Mouse (Mus musculus) lung, adult 2 months (tissue): ENCODE data around the gene Nmu. TPM values are rescaled to one million over a fixed set of nuclear protein-coding genes. Genes with fewer than 3 reads are reported as not detected.

Experiments used
- DNase-seq: peaks from one replicate; pipeline ENCODE4 v3.0.0; 2022
- H3K4me1 ChIP-seq: fragments of 200-500 bp; 2 replicates; pipeline ENCODE4 v1.6.1; 2011; ENCODE audit warnings: low read length; ENCODE audit not compliant: control insufficient read depth, insufficient read depth
- H3K4me3 ChIP-seq: fragments of 200-500 bp; replicated peaks from 2 replicates; pipeline ENCODE3; 2011; ENCODE audit warnings: low read depth, mild to moderate bottlenecking, control low read depth, low read length; ENCODE audit errors: extremely low read depth
- CTCF ChIP-seq: fragments of 200-500 bp; IDR thresholded peaks from 2 replicates; pipeline ENCODE4 v1.5.1; 2011; ENCODE audit warnings: mild to moderate bottlenecking, low read length, control low read depth; ENCODE audit not compliant: insufficient read depth
- POLR2A ChIP-seq: fragments of 200-500 bp; IDR thresholded peaks from 2 replicates; pipeline ENCODE4 v1.6.1; 2011; ENCODE audit warnings: low read depth, mild to moderate bottlenecking, control low read depth, low read length, borderline replicate concordance; ENCODE audit errors: extremely low read depth
- WGBS: fragments of 180-500 bp; shearing (Covaris S2); methylation state at CpG from one replicate; pipeline ENCODE4 v1.1.7; 2018; 5-methylcytosine and 5-hydroxymethylcytosine counted together
- polyA plus RNA-seq: library from polyadenylated mRNA; depleted of rRNA; stranded (reverse); fragments of >200 nt; gene quantifications from 2 replicates; pipeline ENCODE4 v1.2.3, GENCODE M21; 2012

Gene Nmu
- polyA plus RNA-seq, 1 experiment: 2.9 TPM

- DNase-seq: no peak
- WGBS: 35% methylated on average over 2 of the region's 2 CpGs
- H3K4me1 ChIP-seq: no peaks in the 10 kb centered on the region
Measured at GRCm38 (mm10) chr5:76327296-76327695, 36.3 kb downstream of the Nmu start.

GRCm38 (mm10) chr5:76325113-76325512 is 38.5 kb downstream of the Nmu start:
- WGBS: 89% methylated on average over 4 of the region's 4 CpGs
- H3K4me1 ChIP-seq: no peaks in the 10 kb centered on the region
- H3K4me3 ChIP-seq: no peak overlapping the region
- no peak for TF ChIP-seq POLR2A
- no peak for TF ChIP-seq CTCF
- DNase-seq: no peak

More at GRCm38 (mm10) chr5:76327296-76327695, 36.3 kb downstream of the Nmu start:
- no peak overlapping the region for H3K4me3 ChIP-seq
- no peak for TF ChIP-seq CTCF
- no peak for TF ChIP-seq POLR2A

DNA sequence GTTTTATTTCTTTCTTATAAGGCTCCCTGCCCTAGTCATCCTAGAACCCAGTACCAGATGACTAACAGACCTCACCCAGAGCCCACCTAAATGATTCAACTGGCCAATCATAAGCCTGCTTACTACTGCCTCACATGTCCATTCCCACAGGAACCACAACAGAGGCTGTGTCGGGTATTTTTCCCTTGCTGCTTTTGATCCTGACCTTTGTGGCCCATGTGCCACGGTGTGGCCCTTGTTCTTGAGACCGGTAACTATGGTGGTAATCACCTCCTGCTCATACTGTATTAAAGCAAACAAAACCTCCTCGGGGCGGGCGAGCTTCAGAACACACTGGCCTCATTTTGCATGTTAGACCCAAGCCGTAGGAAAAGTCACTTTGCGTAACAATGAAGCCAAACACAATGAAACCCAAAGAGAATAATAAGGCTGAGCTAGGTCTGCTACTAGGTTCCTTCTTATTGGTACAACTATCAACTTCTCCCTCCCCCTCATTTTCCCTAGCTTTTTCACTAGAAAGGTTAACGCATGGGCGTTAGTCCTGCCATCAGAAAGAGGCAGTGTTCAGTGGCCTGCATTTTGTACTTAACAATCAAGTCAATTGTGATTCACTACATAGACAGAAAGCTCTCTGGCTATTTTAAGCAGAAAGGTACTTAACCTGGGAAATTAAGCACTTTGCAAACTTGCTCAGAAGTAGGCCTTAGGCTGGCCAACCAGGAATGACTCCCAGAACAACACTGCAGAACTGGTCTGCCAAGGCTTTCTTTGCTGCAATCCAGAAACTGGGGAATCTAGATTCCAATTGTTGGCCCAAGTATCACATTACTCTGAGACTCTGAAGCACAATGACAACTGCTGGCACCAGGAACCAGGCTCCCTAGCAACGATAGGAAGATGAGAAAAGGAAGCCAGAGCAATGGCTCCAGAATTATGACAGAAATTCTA is 42.1 kb downstream of the Nmu start:
- DNase-seq: no peak
- 45% methylated on average over 11 of the region's 11 CpGs for WGBS
- no peaks in the 10 kb centered on the region for H3K4me1 ChIP-seq
- no peak overlapping the region for H3K4me3 ChIP-seq
- no peak for TF ChIP-seq POLR2A
- TF ChIP-seq CTCF: no peak

DNA sequence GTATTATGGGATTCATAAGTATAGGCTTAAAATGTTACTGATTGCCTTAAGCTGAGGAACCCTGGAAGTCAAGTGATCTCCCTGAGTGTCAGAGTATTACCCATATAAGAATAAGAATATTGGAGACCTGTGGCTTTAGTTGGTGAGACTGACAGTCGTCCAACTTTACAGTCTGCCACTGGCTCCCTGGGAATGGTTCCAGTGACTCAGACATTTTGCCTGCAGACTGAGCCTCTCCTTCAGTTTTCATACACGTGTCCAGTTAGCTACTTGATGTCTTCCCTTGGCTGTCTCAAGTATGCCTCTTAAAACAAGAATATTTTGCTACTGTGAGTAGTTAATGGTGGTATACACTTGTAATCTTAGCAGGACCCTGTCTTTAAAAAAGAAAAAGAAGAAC is 55.4 kb downstream of the Nmu start:
- WGBS: 48% methylated on average over 2 of the region's 2 CpGs
- no peaks in the 10 kb centered on the region for H3K4me1 ChIP-seq
- no peak for DNase-seq
- H3K4me3 ChIP-seq: no peak overlapping the region
- TF ChIP-seq POLR2A (no peak), CTCF (no peak)

DNA sequence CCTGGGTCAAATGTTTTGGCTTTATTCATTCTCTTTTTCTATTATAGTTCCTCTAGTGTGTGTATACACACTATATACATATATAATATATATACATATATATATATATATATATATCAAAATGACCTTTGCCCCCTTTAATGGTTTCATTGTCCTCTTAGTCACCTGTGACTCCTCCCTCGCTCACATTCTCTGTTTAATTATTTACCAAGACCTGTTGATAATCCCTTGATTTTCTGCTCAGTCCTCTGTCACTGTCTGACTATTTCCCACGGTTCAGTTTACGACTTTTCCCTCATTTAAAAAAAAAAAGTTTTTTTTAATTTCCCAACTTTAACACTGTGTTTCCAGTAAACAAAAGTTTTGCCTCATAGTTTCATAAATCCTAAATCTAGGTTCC is 57.3 kb downstream of the Nmu start:
- Histone ChIP-seq H3K4me1 (peaks cover 2% of the 10 kb centered on the region; the same call in 1 of the 2 replicates), H3K4me3 (no peak overlapping the region)
- WGBS: 77% methylated on average over 3 of the region's 3 CpGs
- DNase-seq: no peak
- TF ChIP-seq POLR2A (no peak), CTCF (no peak)

DNA sequence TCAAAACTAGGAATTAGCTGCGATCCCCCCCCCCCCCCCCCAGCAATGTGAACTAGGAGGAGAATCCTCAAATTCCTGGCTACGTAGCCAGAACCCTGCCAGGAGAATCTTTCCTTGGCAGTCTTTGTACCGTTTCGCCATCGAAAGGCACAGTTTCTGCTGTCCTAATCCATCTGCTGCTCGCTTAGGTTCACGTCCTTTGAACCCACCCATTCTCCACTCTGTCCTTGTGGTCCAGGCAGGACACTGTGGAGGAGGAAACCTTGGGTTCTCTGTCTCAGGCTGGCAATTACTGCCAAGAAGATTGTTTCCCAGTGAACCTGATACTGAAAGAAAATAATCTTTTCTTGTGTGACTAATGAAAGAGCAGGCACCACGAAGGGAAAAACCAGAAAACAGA is 58.0 kb downstream of the Nmu start:
- peaks cover 2% of the 10 kb centered on the region; the same call in 1 of the 2 replicates for H3K4me1 ChIP-seq
- TF ChIP-seq POLR2A (no peak), CTCF (no peak)
- 15% methylated on average over 8 of the region's 8 CpGs for WGBS
- H3K4me3 ChIP-seq: no peak overlapping the region
- DNase-seq: no peak

DNA sequence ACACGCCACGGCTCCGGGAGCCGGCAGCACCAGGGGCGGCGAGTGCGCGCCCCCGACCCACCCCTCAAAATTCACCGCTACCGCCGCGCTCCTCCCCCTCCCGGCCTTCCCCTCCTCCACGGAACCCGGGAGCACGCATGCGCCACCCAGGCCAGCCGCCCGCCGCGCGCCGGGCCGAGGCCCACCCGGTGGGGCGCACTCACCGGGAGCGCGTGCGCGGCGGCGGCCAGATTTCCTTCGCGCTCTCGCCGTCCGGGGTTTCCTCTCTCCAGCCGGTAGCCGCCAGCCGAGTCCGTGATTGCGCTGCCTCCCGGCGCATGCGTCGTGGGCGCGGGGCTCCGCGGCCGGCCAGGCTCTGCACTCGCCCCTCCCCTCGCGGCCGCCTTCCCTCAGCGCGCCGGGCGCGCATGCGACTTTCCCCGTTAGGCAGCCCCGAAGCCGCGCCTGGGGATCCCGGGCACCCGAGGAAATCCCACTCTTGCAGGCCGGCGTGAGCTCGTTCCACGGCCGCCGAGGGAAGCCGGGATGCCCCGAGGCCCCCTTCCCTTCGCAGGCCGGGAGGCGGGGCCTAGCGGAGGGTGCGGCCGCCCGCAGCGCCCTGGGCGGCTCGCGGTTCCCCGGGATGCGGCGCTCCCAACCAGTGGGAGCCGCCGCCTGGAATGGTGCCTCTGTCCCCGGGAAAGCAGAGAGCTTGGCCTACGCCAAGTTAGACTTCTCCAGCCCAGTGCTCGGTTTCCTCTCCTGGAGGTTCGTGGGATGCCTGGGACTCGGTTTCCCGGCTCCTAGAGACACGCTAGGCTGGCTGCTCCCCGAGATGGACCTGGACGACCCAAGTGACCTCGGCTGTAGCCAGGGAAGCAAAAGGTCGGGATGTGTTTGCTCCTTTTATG is 58.9 kb downstream of the Nmu start, which contains the start of gene Clock:
Gene Clock, minus strand, starts transcription at position 341 of the 890 bp plus-strand sequence.
- WGBS: under 1% methylated on average over 98 of the region's 104 CpGs

DNA sequence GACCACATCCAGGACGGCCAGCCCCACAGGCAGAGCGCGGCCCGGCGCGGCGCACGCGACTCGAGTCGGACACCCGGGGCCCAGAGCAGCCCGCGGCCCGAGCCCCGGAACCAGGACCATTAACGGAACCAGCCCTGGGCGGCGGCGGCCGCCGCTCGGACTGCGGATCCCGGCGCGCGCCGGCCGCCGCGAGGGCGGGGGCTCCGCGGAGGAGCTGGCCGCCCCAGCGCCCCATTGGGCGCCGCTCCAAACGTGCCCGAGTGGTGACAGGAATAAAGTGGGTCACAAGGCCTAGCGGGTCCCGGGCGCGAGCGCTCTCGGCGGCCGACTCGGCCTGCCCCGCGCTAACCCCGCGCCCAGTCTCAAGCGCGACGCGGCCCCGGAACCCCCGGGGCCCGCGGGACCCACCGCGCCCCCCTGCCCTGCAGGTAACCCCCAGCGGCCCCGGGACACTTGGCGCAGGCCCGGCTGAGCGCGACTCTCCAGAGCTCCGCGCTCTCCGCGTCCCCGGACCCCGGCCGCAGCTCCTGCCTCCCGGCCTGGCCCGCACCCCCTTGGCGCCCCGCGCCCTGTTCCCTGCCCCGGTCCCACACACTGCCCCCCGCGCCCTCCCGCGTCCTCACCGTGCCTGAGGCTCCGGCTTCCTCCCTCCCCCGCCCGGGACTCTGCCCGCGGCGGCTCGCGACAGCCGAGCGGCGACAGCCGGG is 59.7 kb downstream of the Nmu start:
- Histone ChIP-seq H3K4me3 (peak overlapping the region; percentile 61), H3K4me1 (peaks cover 2% of the 10 kb centered on the region; the same call in 1 of the 2 replicates)
- peak; percentile 85 for DNase-seq
- TF ChIP-seq CTCF (no peak), POLR2A (peak; percentile 30; the same call in 1 of the 2 replicates)
- under 1% methylated on average over 91 of the region's 100 CpGs for WGBS

More for the DNA sequence above, 58.9 kb downstream of the Nmu start, which contains the start of gene Clock:
- peak; percentile 92 for DNase-seq
- 0 out of 2 replicates have a peak, but pooled peaks have one; percentile 24 for TF ChIP-seq POLR2A
- no peak for TF ChIP-seq CTCF
- Histone ChIP-seq H3K4me3 (peak within 1 kb of the TSS; percentile 61), H3K4me1 (peaks cover 2% of the 10 kb centered on the region; the same call in 1 of the 2 replicates)

- 2% methylated on average over 11 of the region's 11 CpGs for WGBS
- Histone ChIP-seq H3K4me1 (peaks cover 2% of the 10 kb centered on the region; the same call in 1 of the 2 replicates), H3K4me3 (peak overlapping the region; percentile 61)
- TF ChIP-seq POLR2A: no peak
- no peak for TF ChIP-seq CTCF
- DNase-seq: no peak
Measured at GRCm38 (mm10) chr5:76303379-76303744, 60.2 kb downstream of the Nmu start.
